Mouse (Mus musculus): ENCODE results near the gene Unc79. TPM values are rescaled to one million over a fixed set of nuclear protein-coding genes. Genes with fewer than 3 reads are reported as not detected.

Gene Unc79
- polyA plus RNA-seq, 1 experiment from 2014 or later, result 2.1 TPM

DNA sequence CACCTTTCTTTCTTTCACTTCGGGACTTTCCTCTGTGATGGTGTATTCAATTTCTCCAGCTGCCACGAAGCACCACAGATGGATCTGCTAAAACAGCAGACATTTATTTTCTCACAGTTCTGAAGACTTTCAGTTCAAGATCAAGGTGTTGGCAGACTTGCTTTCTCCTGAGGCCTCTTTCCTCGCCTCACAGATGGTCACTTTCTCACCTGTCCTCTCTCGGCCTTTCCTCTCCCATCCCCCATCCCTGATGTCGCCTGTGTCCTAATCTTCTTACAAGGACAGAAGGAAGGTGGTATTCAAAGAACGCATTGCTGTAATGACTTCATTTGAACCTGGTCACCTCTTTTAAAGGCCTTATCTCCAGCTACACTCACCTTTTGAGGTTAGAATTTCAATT lies 39.1 kb downstream of the Unc79 start:
- Histone ChIP-seq H3K36me3 (ENCODE audit: control insufficient read depth, insufficient read depth, low read length) (no peaks in the 10 kb centered on the region), H3K4me3 (ENCODE audit: low read depth, low read length) (no peak overlapping the region), H3K4me2 (ENCODE audit: low read depth, low read length, severe bottlenecking) (no peak overlapping the region), H3K27ac (ENCODE audit: low read depth, low read length) (no peak overlapping the region), H3K27me3 (ENCODE audit: control insufficient read depth, insufficient read depth, low read length) (no peaks in the 10 kb centered on the region), H3K4me1 (replicated peaks; ENCODE audit: control insufficient read depth, insufficient read depth, low read length) (no peaks in the 10 kb centered on the region), H3K9me3 (ENCODE audit: control insufficient read depth, low read length) (no peaks in the 10 kb centered on the region), H3K9ac (ENCODE audit: low read length) (no peak overlapping the region)
- DNase-seq (ENCODE audit: low spot score), result no peak
- whole genome bisulfite sequencing, result 88% methylated on average over 6 of the region's 6 CpGs
- no peak for ATAC-seq (replicated peaks; ENCODE audit: low FRiP score)

DNA sequence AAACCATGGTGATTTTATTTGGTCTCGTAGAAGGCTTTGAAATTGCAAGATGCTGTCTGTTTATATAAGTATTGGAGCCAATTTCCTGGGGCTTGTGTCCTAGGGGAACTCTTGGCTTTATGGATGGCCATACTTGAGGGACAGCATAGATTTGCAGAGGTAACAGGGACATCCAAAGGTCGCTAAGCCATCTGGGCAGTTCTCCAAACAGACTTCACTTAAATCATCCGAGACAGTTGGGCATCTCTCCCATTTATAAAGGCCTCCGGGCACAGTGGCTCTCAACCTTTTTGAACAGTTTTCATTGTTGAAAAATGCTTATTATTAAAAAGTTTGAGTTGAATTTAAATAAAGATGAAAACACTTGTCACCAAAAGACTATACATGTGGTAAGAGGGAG lies 59.8 kb downstream of the Unc79 start:
- H3K4me3 ChIP-seq (ENCODE audit: low read depth, low read length), result no peak overlapping the region
- DNase-seq (ENCODE audit: low spot score) (no peak), ATAC-seq (replicated peaks; ENCODE audit: low FRiP score) (no peak)
- no peak overlapping the region for H3K4me2 ChIP-seq (ENCODE audit: low read depth, low read length, severe bottlenecking)
- no peaks in the 10 kb centered on the region for H3K9me3 ChIP-seq (ENCODE audit: control insufficient read depth, low read length)
- no peak overlapping the region for H3K27ac ChIP-seq (ENCODE audit: low read depth, low read length)
- H3K4me1 ChIP-seq (replicated peaks; ENCODE audit: control insufficient read depth, insufficient read depth, low read length), result no peaks in the 10 kb centered on the region
- no peaks in the 10 kb centered on the region for H3K27me3 ChIP-seq (ENCODE audit: control insufficient read depth, insufficient read depth, low read length)
- H3K36me3 ChIP-seq (ENCODE audit: control insufficient read depth, insufficient read depth, low read length), result no peaks in the 10 kb centered on the region
- H3K9ac ChIP-seq (ENCODE audit: low read length), result no peak overlapping the region
- WGBS, result 76% methylated on average over 4 of the region's 4 CpGs

GRCm38 (mm10) chr12:103018161-103018560 lies 69.5 kb downstream of the Unc79 start:
- no peak overlapping the region for H3K4me2 ChIP-seq (ENCODE audit: low read depth, low read length, severe bottlenecking)
- H3K27ac ChIP-seq (ENCODE audit: low read depth, low read length), result no peak overlapping the region
- H3K27me3 ChIP-seq (ENCODE audit: control insufficient read depth, insufficient read depth, low read length), result no peaks in the 10 kb centered on the region
- no peaks in the 10 kb centered on the region for H3K4me1 ChIP-seq (replicated peaks; ENCODE audit: control insufficient read depth, insufficient read depth, low read length)
- no peak overlapping the region for H3K9ac ChIP-seq (ENCODE audit: low read length)
- H3K4me3 ChIP-seq (ENCODE audit: low read depth, low read length), result no peak overlapping the region
- no peaks in the 10 kb centered on the region for H3K36me3 ChIP-seq (ENCODE audit: control insufficient read depth, insufficient read depth, low read length)
- ATAC-seq (replicated peaks; ENCODE audit: low FRiP score) (no peak), DNase-seq (ENCODE audit: low spot score) (no peak)
- H3K9me3 ChIP-seq (ENCODE audit: control insufficient read depth, low read length), result no peaks in the 10 kb centered on the region
- 92% methylated on average over 12 of the region's 12 CpGs for WGBS

DNA sequence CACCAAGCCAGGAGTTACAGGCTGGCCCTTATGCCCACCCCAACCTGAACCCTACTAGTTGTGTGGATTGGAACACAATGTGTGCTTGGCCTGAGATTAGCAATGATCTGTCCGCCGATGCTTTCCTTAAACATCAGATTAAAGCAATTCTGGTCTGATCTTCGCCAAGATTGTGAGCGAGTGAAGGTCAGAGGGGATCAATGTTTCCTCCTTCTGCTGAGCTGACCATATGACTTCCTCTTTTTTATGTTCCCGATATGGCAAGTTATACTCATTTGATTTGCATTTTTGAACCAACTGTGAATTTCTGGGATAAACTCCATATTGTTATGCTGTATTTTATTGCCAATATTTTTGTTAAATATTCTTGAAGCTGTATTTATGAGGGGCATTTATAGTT lies 88.0 kb downstream of the Unc79 start:
- Histone ChIP-seq H3K27me3 (ENCODE audit: control insufficient read depth, insufficient read depth, low read length) (no peaks in the 10 kb centered on the region), H3K36me3 (ENCODE audit: control insufficient read depth, insufficient read depth, low read length) (no peaks in the 10 kb centered on the region), H3K4me2 (ENCODE audit: low read depth, low read length, severe bottlenecking) (no peak overlapping the region), H3K9me3 (ENCODE audit: control insufficient read depth, low read length) (no peaks in the 10 kb centered on the region), H3K4me3 (ENCODE audit: low read depth, low read length) (no peak overlapping the region), H3K27ac (ENCODE audit: low read depth, low read length) (no peak overlapping the region), H3K9ac (ENCODE audit: low read length) (no peak overlapping the region), H3K4me1 (replicated peaks; ENCODE audit: control insufficient read depth, insufficient read depth, low read length) (no peaks in the 10 kb centered on the region)
- 90% methylated on average over 5 of the region's 5 CpGs for WGBS
- no peak for ATAC-seq (replicated peaks; ENCODE audit: low FRiP score)
- DNase-seq (ENCODE audit: low spot score), result no peak

- Histone ChIP-seq H3K27ac (ENCODE audit: low read depth, low read length) (no peak overlapping the region), H3K9ac (ENCODE audit: low read length) (no peak overlapping the region), H3K4me2 (ENCODE audit: low read depth, low read length, severe bottlenecking) (no peak overlapping the region), H3K36me3 (ENCODE audit: control insufficient read depth, insufficient read depth, low read length) (no peaks in the 10 kb centered on the region), H3K27me3 (ENCODE audit: control insufficient read depth, insufficient read depth, low read length) (no peaks in the 10 kb centered on the region), H3K9me3 (ENCODE audit: control insufficient read depth, low read length) (no peaks in the 10 kb centered on the region), H3K4me3 (ENCODE audit: low read depth, low read length) (no peak overlapping the region), H3K4me1 (replicated peaks; ENCODE audit: control insufficient read depth, insufficient read depth, low read length) (no peaks in the 10 kb centered on the region)
- WGBS, result 85% methylated on average over 10 of the region's 10 CpGs
- DNase-seq (ENCODE audit: low spot score) (no peak), ATAC-seq (replicated peaks; ENCODE audit: low FRiP score) (no peak)
Measured at GRCm38 (mm10) chr12:103039332-103039731, 90.7 kb downstream of the Unc79 start.

DNA sequence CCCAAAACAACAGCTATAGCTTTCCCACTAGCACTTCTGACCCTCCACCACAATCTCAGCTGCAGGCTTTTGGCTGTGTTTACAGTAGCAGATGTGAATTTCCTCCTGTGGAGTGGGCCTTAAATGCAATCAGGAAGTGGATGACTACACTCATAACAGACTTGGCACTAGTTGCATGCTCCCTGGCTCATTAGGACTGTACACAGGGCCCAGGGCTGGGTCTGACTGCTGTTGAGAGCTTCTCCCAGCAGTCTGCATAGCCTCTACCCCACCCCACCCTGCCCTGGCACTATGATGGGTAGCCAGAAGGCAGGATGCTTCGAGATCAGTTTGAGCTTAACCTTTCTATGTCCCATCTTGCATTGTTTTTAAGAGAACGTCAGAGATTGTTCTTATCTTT lies 91.5 kb downstream of the Unc79 start:
- Histone ChIP-seq H3K36me3 (ENCODE audit: control insufficient read depth, insufficient read depth, low read length) (no peaks in the 10 kb centered on the region), H3K27ac (ENCODE audit: low read depth, low read length) (no peak overlapping the region), H3K9me3 (ENCODE audit: control insufficient read depth, low read length) (no peaks in the 10 kb centered on the region), H3K4me3 (ENCODE audit: low read depth, low read length) (no peak overlapping the region), H3K27me3 (ENCODE audit: control insufficient read depth, insufficient read depth, low read length) (no peaks in the 10 kb centered on the region), H3K4me1 (replicated peaks; ENCODE audit: control insufficient read depth, insufficient read depth, low read length) (no peaks in the 10 kb centered on the region), H3K9ac (ENCODE audit: low read length) (no peak overlapping the region), H3K4me2 (ENCODE audit: low read depth, low read length, severe bottlenecking) (no peak overlapping the region)
- ATAC-seq (replicated peaks; ENCODE audit: low FRiP score) (no peak), DNase-seq (ENCODE audit: low spot score) (no peak)
- 76% methylated on average over 2 of the region's 2 CpGs for WGBS

DNA sequence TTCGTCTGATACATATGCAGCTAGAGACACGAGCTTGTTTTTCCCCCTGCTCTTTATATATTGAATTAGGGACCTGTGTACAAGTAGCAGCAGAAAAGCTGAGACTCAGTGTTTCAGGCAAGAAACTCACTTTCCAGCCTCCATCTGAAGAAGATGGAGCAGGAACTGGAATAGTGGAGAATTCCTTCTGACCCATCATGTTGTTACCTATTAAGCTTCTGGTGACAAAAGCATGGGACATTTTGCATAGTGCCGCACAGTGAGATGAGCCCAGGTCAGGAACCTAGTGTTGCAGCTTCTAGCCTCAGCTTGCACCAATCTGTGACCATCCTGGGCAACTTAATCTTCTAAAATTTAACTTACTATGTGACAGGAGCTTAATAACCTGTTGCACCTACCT lies 92.7 kb downstream of the Unc79 start:
- Histone ChIP-seq H3K9me3 (ENCODE audit: control insufficient read depth, low read length) (no peaks in the 10 kb centered on the region), H3K4me2 (ENCODE audit: low read depth, low read length, severe bottlenecking) (no peak overlapping the region), H3K27ac (ENCODE audit: low read depth, low read length) (no peak overlapping the region), H3K9ac (ENCODE audit: low read length) (no peak overlapping the region), H3K36me3 (ENCODE audit: control insufficient read depth, insufficient read depth, low read length) (no peaks in the 10 kb centered on the region), H3K4me3 (ENCODE audit: low read depth, low read length) (no peak overlapping the region), H3K27me3 (ENCODE audit: control insufficient read depth, insufficient read depth, low read length) (no peaks in the 10 kb centered on the region), H3K4me1 (replicated peaks; ENCODE audit: control insufficient read depth, insufficient read depth, low read length) (no peaks in the 10 kb centered on the region)
- ATAC-seq (replicated peaks; ENCODE audit: low FRiP score) (no peak), DNase-seq (ENCODE audit: low spot score) (no peak)
- 89% methylated on average over 3 of the region's 3 CpGs for WGBS

DNA sequence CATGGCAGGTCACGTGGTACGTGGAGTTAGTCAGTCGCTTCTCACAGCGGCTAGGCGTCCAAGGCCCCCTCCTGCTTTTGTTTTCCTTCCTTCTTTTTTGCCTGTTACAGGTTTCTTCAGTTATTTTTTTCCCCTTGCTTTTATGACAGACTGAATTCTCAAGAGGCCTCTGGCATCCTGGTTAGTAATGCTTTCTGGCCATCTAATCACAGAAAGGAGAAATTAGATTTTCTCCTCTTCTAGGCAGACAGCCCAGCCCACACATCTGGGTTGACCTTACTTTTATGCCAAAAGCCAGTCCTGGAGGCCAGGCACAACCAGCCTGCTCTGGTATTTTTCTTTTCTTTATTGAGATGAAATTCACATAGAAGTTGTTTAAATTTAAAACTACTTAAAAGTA lies 94.1 kb downstream of the Unc79 start:
- H3K4me1 ChIP-seq (replicated peaks; ENCODE audit: control insufficient read depth, insufficient read depth, low read length), result no peaks in the 10 kb centered on the region
- H3K4me2 ChIP-seq (ENCODE audit: low read depth, low read length, severe bottlenecking), result no peak overlapping the region
- H3K9me3 ChIP-seq (ENCODE audit: control insufficient read depth, low read length), result no peaks in the 10 kb centered on the region
- no peaks in the 10 kb centered on the region for H3K27me3 ChIP-seq (ENCODE audit: control insufficient read depth, insufficient read depth, low read length)
- DNase-seq (ENCODE audit: low spot score) (no peak), ATAC-seq (replicated peaks; ENCODE audit: low FRiP score) (no peak)
- no peak overlapping the region for H3K27ac ChIP-seq (ENCODE audit: low read depth, low read length)
- H3K36me3 ChIP-seq (ENCODE audit: control insufficient read depth, insufficient read depth, low read length), result no peaks in the 10 kb centered on the region
- no peak overlapping the region for H3K9ac ChIP-seq (ENCODE audit: low read length)
- no peak overlapping the region for H3K4me3 ChIP-seq (ENCODE audit: low read depth, low read length)
- 93% methylated on average over 5 of the region's 5 CpGs for WGBS

DNA sequence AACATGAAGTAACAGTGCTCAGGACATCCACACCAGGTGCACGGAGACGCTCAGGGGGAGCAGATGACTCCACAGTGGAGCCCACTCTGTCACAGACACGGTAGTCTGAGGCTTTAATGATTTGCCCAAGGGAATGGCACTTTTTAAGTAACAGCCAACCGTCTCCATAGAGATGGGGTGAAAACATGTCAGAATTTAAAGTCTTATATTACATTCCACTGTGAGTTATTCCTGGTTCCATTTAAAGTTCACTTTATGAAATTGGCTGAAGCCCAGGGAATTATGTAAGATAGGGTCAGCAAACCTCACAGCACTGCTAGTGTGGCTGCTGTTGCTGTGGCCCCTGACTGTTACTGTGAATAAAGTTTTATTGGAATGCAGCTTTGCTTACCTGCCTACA lies 95.8 kb downstream of the Unc79 start:
- no peaks in the 10 kb centered on the region for H3K9me3 ChIP-seq (ENCODE audit: control insufficient read depth, low read length)
- no peak overlapping the region for H3K27ac ChIP-seq (ENCODE audit: low read depth, low read length)
- WGBS, result 77% methylated on average over 4 of the region's 4 CpGs
- no peak overlapping the region for H3K4me3 ChIP-seq (ENCODE audit: low read depth, low read length)
- no peaks in the 10 kb centered on the region for H3K36me3 ChIP-seq (ENCODE audit: control insufficient read depth, insufficient read depth, low read length)
- no peaks in the 10 kb centered on the region for H3K4me1 ChIP-seq (replicated peaks; ENCODE audit: control insufficient read depth, insufficient read depth, low read length)
- H3K27me3 ChIP-seq (ENCODE audit: control insufficient read depth, insufficient read depth, low read length), result no peaks in the 10 kb centered on the region
- ATAC-seq (replicated peaks; ENCODE audit: low FRiP score) (no peak), DNase-seq (ENCODE audit: low spot score) (no peak)
- no peak overlapping the region for H3K4me2 ChIP-seq (ENCODE audit: low read depth, low read length, severe bottlenecking)
- H3K9ac ChIP-seq (ENCODE audit: low read length), result no peak overlapping the region
